Mouse (Mus musculus) cortical plate, adult 2 months (tissue): ENCODE measurements around the gene Olfr1434.

Experiments used
- CTCF ChIP-seq: fragments of 200-500 bp; IDR thresholded peaks from 2 replicates; pipeline ENCODE4 v1.5.1; 2011; ENCODE audit warnings: mild to moderate bottlenecking, control low read depth, low read length; ENCODE audit not compliant: insufficient read depth; ENCODE audit errors: extremely low read depth
- POLR2A ChIP-seq: fragments of 200-500 bp; IDR thresholded peaks from 2 replicates; pipeline ENCODE4 v1.6.1; 2011; ENCODE audit warnings: mild to moderate bottlenecking, low read length, control low read depth; ENCODE audit not compliant: insufficient read depth; ENCODE audit errors: extremely low read depth

DNA sequence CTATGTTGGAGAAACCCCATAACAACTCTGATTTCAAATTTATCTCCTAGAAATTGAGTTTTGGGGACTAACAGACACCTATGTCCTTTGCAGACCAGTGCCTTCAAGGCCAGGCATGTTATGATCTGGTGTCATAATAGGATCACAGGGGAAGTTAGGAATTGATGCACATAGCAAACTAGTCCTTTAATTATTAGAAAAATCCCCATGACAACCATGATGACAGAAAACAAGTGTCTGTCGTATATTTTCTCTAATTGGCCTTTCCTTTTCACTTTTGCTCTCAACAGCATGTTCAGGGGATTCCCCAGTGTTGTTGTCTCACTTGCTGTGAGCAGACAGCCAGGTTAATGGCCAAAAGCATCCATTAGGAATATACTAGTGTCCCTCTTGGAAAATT lies 18.9 kb upstream of the Olfr1434 start, which contains the start of gene Olfr235:
- TF ChIP-seq CTCF (no peak), POLR2A (no peak)
